Mouse (Mus musculus): ENCODE results near the gene Gm3138. TPM values are rescaled to one million over a fixed set of nuclear protein-coding genes. Genes with fewer than 3 reads are reported as not detected.
"Not testable (repeated sequence)": the region's sequence is repeated elsewhere in the genome, so short reads cannot be mapped to it uniquely, and the experiment has no call there.

The Gm3138 gene
- not detected in 2 replicates for polyA plus RNA-seq (2012; rRNA removed)
- not detected in 2 replicates for polyA plus RNA-seq (2014; fragmentation: Nextera tagmentation; extraction: Ambion mirVana)

DNA sequence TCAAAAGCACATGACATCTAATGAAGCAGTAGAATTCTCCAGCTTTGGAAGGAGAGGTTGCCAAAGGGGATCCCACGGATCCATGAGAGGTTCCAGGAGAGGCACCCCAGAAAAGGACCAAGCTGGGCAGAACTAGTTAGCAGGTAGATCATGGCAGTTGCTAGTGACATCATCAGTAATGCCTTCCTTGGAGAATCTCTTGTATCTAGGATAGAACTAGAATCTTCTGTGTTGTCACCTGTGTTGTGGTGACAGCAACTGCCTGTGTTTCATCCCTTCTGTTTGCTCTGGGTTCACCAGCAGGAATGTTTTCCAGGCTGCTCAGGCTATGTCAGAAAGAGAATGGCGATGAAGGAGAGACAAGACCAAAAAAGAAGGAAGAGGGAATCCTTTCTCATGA is at the start of gene Gm3138:
Gm3138 (plus strand) TSS at position 301 of the 400 bp plus-strand sequence.
- H3K27ac ChIP-seq; DNase-seq (ENCODE audit: low read depth in 3 of 3, low spot score in 3 of 3); H3K36me3 ChIP-seq (replicated peaks; ENCODE audit: control insufficient read depth, insufficient read depth, low read depth); H3K4me2 ChIP-seq (ENCODE audit: low read depth); H3K9ac ChIP-seq (replicated peaks); H3K9me3 ChIP-seq (ENCODE audit: control insufficient read depth, low read length); H3K4me3 ChIP-seq (ENCODE audit: insufficient read depth in 1 of 2, low read depth in 2 of 2, low read length in 2 of 2); H3K4me1 ChIP-seq (replicated peaks; ENCODE audit: control insufficient read depth in 2 of 2, insufficient read depth in 2 of 2, low read length in 1 of 2); ATAC-seq (ENCODE audit: insufficient read depth); H3K27me3 ChIP-seq (ENCODE audit: control insufficient read depth, insufficient read depth, low read length): not testable (repeated sequence)
- WGBS (ENCODE audit: insufficient replicate concordance): no CpG with 5 or more reads among the region's 2 CpGs

DNA sequence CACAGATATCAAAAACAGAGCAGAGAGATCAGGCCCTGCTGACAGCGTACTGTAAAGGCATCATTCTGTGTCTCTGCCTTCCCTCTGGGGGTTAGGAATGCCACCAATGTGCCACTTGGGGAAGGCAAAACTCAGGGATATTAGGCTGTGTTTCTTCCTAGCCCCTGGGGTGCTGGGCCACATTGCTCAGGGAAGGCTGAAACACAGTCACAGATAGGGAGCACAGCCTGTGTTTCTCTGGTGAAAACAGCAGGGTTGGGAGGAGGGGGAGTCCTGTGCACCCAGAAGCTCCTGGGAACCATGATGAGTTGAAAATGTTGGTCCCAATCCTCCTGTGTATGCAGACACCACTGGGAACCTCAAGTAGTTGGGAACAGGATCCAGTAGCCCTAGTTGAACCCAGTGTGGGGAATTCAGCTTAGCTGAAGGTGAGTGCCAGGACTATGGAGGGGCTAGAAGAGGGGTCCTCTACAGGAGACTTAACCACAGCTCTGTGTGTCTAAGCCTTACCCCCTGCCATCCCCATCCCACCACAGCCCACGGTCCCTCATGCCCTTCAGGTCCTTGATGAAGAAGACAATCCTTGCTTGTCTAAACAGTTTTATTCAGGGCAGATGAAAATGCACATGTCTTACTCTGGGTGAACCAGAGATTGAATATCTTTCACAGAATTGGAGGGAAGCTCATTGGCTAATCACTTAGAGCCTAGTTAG is 20.0 kb downstream of the Gm3138 start:
- WGBS (ENCODE audit: insufficient replicate concordance): 49% methylated on average over 2 of the region's 2 CpGs
- not testable (repeated sequence) for H3K4me3 ChIP-seq (ENCODE audit: insufficient read depth in 1 of 2, low read depth in 2 of 2, low read length in 2 of 2); H3K36me3 ChIP-seq (replicated peaks; ENCODE audit: control insufficient read depth, insufficient read depth, low read depth); ATAC-seq (ENCODE audit: insufficient read depth); H3K27me3 ChIP-seq (ENCODE audit: control insufficient read depth, insufficient read depth, low read length); H3K9me3 ChIP-seq (ENCODE audit: control insufficient read depth, low read length); H3K27ac ChIP-seq; H3K9ac ChIP-seq (replicated peaks); DNase-seq (ENCODE audit: low read depth in 3 of 3, low spot score in 3 of 3); H3K4me2 ChIP-seq (ENCODE audit: low read depth); H3K4me1 ChIP-seq (replicated peaks; ENCODE audit: control insufficient read depth in 2 of 2, insufficient read depth in 2 of 2, low read length in 1 of 2)

- DNase-seq (ENCODE audit: low read depth in 3 of 3, low spot score in 3 of 3); H3K4me1 ChIP-seq (replicated peaks; ENCODE audit: control insufficient read depth in 2 of 2, insufficient read depth in 2 of 2, low read length in 1 of 2); H3K9ac ChIP-seq (replicated peaks); H3K36me3 ChIP-seq (replicated peaks; ENCODE audit: control insufficient read depth, insufficient read depth, low read depth); H3K27ac ChIP-seq; H3K4me2 ChIP-seq (ENCODE audit: low read depth); H3K4me3 ChIP-seq (ENCODE audit: insufficient read depth in 1 of 2, low read depth in 2 of 2, low read length in 2 of 2); H3K9me3 ChIP-seq (ENCODE audit: control insufficient read depth, low read length); ATAC-seq (ENCODE audit: insufficient read depth); H3K27me3 ChIP-seq (ENCODE audit: control insufficient read depth, insufficient read depth, low read length): not testable (repeated sequence)
- WGBS (ENCODE audit: insufficient replicate concordance): 50% methylated on average over 2 of the region's 3 CpGs
These were observed 30.4 kb downstream of the Gm3138 start for GRCm38 (mm10) chr14:4279828-4280227.

Other genes with a start within 250 kb of the Gm3138 start
- gene Gm5796, start 225.7 kb upstream of the Gm3138 start, polyA plus RNA-seq (2012; rRNA removed): not detected in 2 replicates
- not detected in 2 replicates for gene Gm5796, start 225.7 kb upstream of the Gm3138 start, polyA plus RNA-seq (2014; fragmentation: Nextera tagmentation; extraction: Ambion mirVana)
- gene Gm3115, start 165.5 kb upstream of the Gm3138 start, polyA plus RNA-seq (2012; rRNA removed): not detected in 2 replicates
- not detected in 2 replicates for gene Gm3115, start 165.5 kb upstream of the Gm3138 start, polyA plus RNA-seq (2014; fragmentation: Nextera tagmentation; extraction: Ambion mirVana)
- not detected in 2 replicates for gene Gm8108, start 139.1 kb upstream of the Gm3138 start, polyA plus RNA-seq (2012; rRNA removed)
- not detected in 2 replicates for gene Gm8108, start 139.1 kb upstream of the Gm3138 start, polyA plus RNA-seq (2014; fragmentation: Nextera tagmentation; extraction: Ambion mirVana)
- gene Gm3127, start 84.6 kb upstream of the Gm3138 start, polyA plus RNA-seq (2012; rRNA removed): not detected in 2 replicates
- gene Gm3127, start 84.6 kb upstream of the Gm3138 start, polyA plus RNA-seq (2014; fragmentation: Nextera tagmentation; extraction: Ambion mirVana): not detected in 2 replicates
- not detected in 2 replicates for gene Gm2974, start 67.1 kb upstream of the Gm3138 start, polyA plus RNA-seq (2012; rRNA removed)
- not detected in 2 replicates for gene Gm2974, start 67.1 kb upstream of the Gm3138 start, polyA plus RNA-seq (2014; fragmentation: Nextera tagmentation; extraction: Ambion mirVana)
- gene Gm3149, start 67.7 kb downstream of the Gm3138 start, polyA plus RNA-seq (2012; rRNA removed): not detected in 2 replicates
- not detected in 2 replicates for gene Gm3149, start 67.7 kb downstream of the Gm3138 start, polyA plus RNA-seq (2014; fragmentation: Nextera tagmentation; extraction: Ambion mirVana)
- not detected in 2 replicates for gene 2610042L04Rik, start 85.1 kb downstream of the Gm3138 start, polyA plus RNA-seq (2012; rRNA removed)
- not detected in 2 replicates for gene 2610042L04Rik, start 85.1 kb downstream of the Gm3138 start, polyA plus RNA-seq (2014; fragmentation: Nextera tagmentation; extraction: Ambion mirVana)
- not detected in 2 replicates for gene Gm3159, start 147.9 kb downstream of the Gm3138 start, polyA plus RNA-seq (2012; rRNA removed)
- not detected in 2 replicates for gene Gm3159, start 147.9 kb downstream of the Gm3138 start, polyA plus RNA-seq (2014; fragmentation: Nextera tagmentation; extraction: Ambion mirVana)
- gene Gm3164, start 165.8 kb downstream of the Gm3138 start, polyA plus RNA-seq (2012; rRNA removed): not detected in 2 replicates
- not detected in 2 replicates for gene Gm3164, start 165.8 kb downstream of the Gm3138 start, polyA plus RNA-seq (2014; fragmentation: Nextera tagmentation; extraction: Ambion mirVana)
- gene Gm3173, start 181.4 kb downstream of the Gm3138 start, polyA plus RNA-seq (2012; rRNA removed): not detected in 2 replicates
- not detected in 2 replicates for gene Gm3173, start 181.4 kb downstream of the Gm3138 start, polyA plus RNA-seq (2014; fragmentation: Nextera tagmentation; extraction: Ambion mirVana)
- not detected in 2 replicates for gene Gm3182, start 232.1 kb downstream of the Gm3138 start, polyA plus RNA-seq (2012; rRNA removed)
- gene Gm3182, start 232.1 kb downstream of the Gm3138 start, polyA plus RNA-seq (2014; fragmentation: Nextera tagmentation; extraction: Ambion mirVana): not detected in 2 replicates